Mouse (Mus musculus): Measurements from ENCODE around the gene Mum1.
"Not testable (repeated sequence)": the region's sequence is repeated elsewhere in the genome, so short reads cannot be mapped to it uniquely, and the experiment has no call there.

Gene Mum1

GRCm38 (mm10) chr10:80208248-80208647, 18.0 kb upstream of the Mum1 start:
- no peak for DNase-seq (ENCODE audit: low spot score)

GRCm38 (mm10) chr10:80208841-80209371, 17.3 kb upstream of the Mum1 start:
- DNase-seq (ENCODE audit: low spot score) = no peak

- not testable (repeated sequence) for DNase-seq (ENCODE audit: low spot score)
Measured at GRCm38 (mm10) chr10:80211547-80212103, 14.6 kb upstream of the Mum1 start.

- DNase-seq (ENCODE audit: low spot score) = no peak
Measured at GRCm38 (mm10) chr10:80215048-80215772, 11.0 kb upstream of the Mum1 start.

- DNase-seq (ENCODE audit: low spot score) = no peak
Measured at GRCm38 (mm10) chr10:80220676-80221075, 5.6 kb upstream of the Mum1 start.

- DNase-seq (ENCODE audit: low spot score) = not testable (repeated sequence)
Measured at GRCm38 (mm10) chr10:80223137-80223536, 3.1 kb upstream of the Mum1 start.

GRCm38 (mm10) chr10:80226071-80226415, 191 bp upstream of the Mum1 start:
- no peak for DNase-seq (ENCODE audit: low spot score)

- DNase-seq (ENCODE audit: low spot score) = no peak
Measured at GRCm38 (mm10) chr10:80227166-80227539, 919 bp downstream of the Mum1 start.

- DNase-seq (ENCODE audit: low spot score) = no peak
Measured at GRCm38 (mm10) chr10:80227877-80228775, 1.9 kb downstream of the Mum1 start.

GRCm38 (mm10) chr10:80236145-80236825, 10.1 kb downstream of the Mum1 start:
- no peak for DNase-seq (ENCODE audit: low spot score)

GRCm38 (mm10) chr10:80237020-80237419, 10.8 kb downstream of the Mum1 start:
- no peak for DNase-seq (ENCODE audit: low spot score)

GRCm38 (mm10) chr10:80238306-80238705, 12.1 kb downstream of the Mum1 start:
- no peak for DNase-seq (ENCODE audit: low spot score)

- DNase-seq (ENCODE audit: low spot score) = no peak
Measured at GRCm38 (mm10) chr10:80239791-80240190, 13.6 kb downstream of the Mum1 start.

GRCm38 (mm10) chr10:80242088-80242487, 15.9 kb downstream of the Mum1 start:
- DNase-seq (ENCODE audit: low spot score) = no peak

- no peak for DNase-seq (ENCODE audit: low spot score)
Measured at GRCm38 (mm10) chr10:80242607-80243006, 16.4 kb downstream of the Mum1 start.

GRCm38 (mm10) chr10:80244791-80245399, 18.7 kb downstream of the Mum1 start:
- no peak for DNase-seq (ENCODE audit: low spot score)

- peak; percentile 73 for DNase-seq (ENCODE audit: low spot score)
Measured at GRCm38 (mm10) chr10:80245600-80245999, 19.4 kb downstream of the Mum1 start.

- no peak for DNase-seq (ENCODE audit: low spot score)
Measured at GRCm38 (mm10) chr10:80247849-80248248, 21.6 kb downstream of the Mum1 start.

- not testable (repeated sequence) for DNase-seq (ENCODE audit: low spot score)
Measured at GRCm38 (mm10) chr10:80248437-80248836, 22.2 kb downstream of the Mum1 start.

GRCm38 (mm10) chr10:80248971-80249640, 22.9 kb downstream of the Mum1 start, which contains the start of gene Ndufs7:
Ndufs7 (plus strand) TSS chr10:80249121.
- DNase-seq (ENCODE audit: low spot score) = peak; percentile 92

GRCm38 (mm10) chr10:80250059-80250458, 23.8 kb downstream of the Mum1 start:
- no peak for DNase-seq (ENCODE audit: low spot score)

Data from yolk sac, embryonic 10.5 days (tissue).